ENCODE assay signal across 14 mouse cellular contexts in the genomic region with DNA sequence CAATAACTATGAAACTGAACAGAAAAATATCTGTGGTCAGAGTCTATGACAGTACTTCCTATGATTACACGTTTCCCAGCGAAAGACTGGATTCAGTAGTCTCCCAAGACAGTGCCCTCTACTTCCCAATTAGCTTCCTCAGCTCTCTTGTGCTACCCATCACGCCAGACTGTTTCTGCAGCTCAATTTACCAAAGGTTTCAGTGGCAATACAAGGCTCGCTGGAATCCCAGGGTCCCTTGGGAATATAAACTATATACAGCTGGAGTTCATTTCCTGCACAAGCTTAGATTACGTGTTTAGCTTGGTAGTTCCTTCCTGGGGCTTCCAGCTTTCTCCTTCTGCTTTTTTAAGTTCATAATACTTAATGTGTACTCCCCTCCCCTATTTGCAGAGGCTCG.
DNase-seq lines count a peak whose midpoint lies in the region; ATAC-seq and TF ChIP-seq lines count a peak whose summit lies in the region.
"Had no signal": no experiment of that assay in that cellular context is flagged by ENCODE, and none has a peak within 500 bp of the region (broad histone marks: within the 10 kb centered on the region; RNA-seq: fewer than 3 reads in every experiment).

No protein-coding gene starts in this region.

- H3K9ac ChIP-seq in kidney, embryonic 16.5 days (replicated peaks; ENCODE audit: low read length), result no peak overlapping the region
- H3K9ac ChIP-seq in MEL (ENCODE audit: control insufficient read depth, low read depth, low read length, poor library complexity, severe bottlenecking), result no peak overlapping the region
- H3K9ac ChIP-seq in intestine, embryonic 15.5 days, result no peak overlapping the region
- H3K9ac ChIP-seq in forebrain, embryonic 16.5 days (replicated peaks; ENCODE audit: low read depth, low read length), result no peak overlapping the region

- TF ChIP-seq POLR2A in MEL (IDR thresholded peaks at IDR 0.05; ENCODE audit: control insufficient read depth in 1 of 2, insufficient read depth in 1 of 2, low read depth in 1 of 2, low read length in 2 of 2, poor library complexity in 1 of 2), result no peak
- TF ChIP-seq POLR2A in brain, embryonic 14.5 days (IDR thresholded peaks at IDR 0.05; ENCODE audit: borderline replicate concordance, extremely low read depth, insufficient read depth, insufficient read length, poor library complexity, severe bottlenecking), result no peak

- 23% methylated on average over 6 of the region's 6 CpGs for WGBS in kidney, embryonic 16.5 days
- WGBS in intestine, embryonic 15.5 days, result 32% methylated on average over 6 of the region's 6 CpGs
- WGBS in forebrain, embryonic 16.5 days, result 69% methylated on average over 6 of the region's 6 CpGs

- H3K27ac ChIP-seq in kidney, embryonic 16.5 days (ENCODE audit: low read length), result 0 out of 2 replicates have a peak overlapping the region, but pooled peaks have one; percentile 23
- H3K27ac ChIP-seq in MEL (ENCODE audit: control insufficient read depth, low read depth, low read length), result no peak overlapping the region
- peak overlapping the region; percentile 18; the same call in 1 of the 2 replicates for H3K27ac ChIP-seq in intestine, embryonic 15.5 days
- H3K27ac ChIP-seq in forebrain, embryonic 16.5 days (ENCODE audit: low read length), result no peak overlapping the region
- H3K27ac ChIP-seq: left cerebral cortex, adult 2 months had no signal

- no peaks in the 10 kb centered on the region for H3K27me3 ChIP-seq in kidney, embryonic 16.5 days (ENCODE audit: insufficient read depth, low read length)
- no peaks in the 10 kb centered on the region for H3K27me3 ChIP-seq in MEL (ENCODE audit: control insufficient read depth in 1 of 2, insufficient read depth in 2 of 2, low read length in 2 of 2)
- H3K27me3 ChIP-seq in intestine, embryonic 15.5 days (replicated peaks), result no peaks in the 10 kb centered on the region
- no peaks in the 10 kb centered on the region for H3K27me3 ChIP-seq in forebrain, embryonic 16.5 days (replicated peaks; ENCODE audit: control insufficient read depth, insufficient read depth, low read length)

- no peak for TF ChIP-seq RAD21 in MEL (IDR thresholded peaks at IDR 0.05; ENCODE audit: low read depth, low read length)

- TF ChIP-seq EP300 in MEL (IDR thresholded peaks at IDR 0.05; ENCODE audit: low read depth in 1 of 2, low read length in 2 of 2), result no peak

- H3K79me2 ChIP-seq in MEL (ENCODE audit: control insufficient read depth, insufficient read depth, low read length, poor library complexity), result no peaks in the 10 kb centered on the region

- no peaks in the 10 kb centered on the region for H3K36me3 ChIP-seq in kidney, embryonic 16.5 days (ENCODE audit: insufficient read depth, low read length)
- H3K36me3 ChIP-seq in MEL (ENCODE audit: control insufficient read depth in 1 of 2, insufficient read depth in 2 of 2, low read length in 2 of 2), result peaks cover 0 to 1% of the 10 kb centered on the region in 2 experiments; a peak in 1 of 4 replicates
- H3K36me3 ChIP-seq in intestine, embryonic 15.5 days, result no peaks in the 10 kb centered on the region
- H3K36me3 ChIP-seq in forebrain, embryonic 16.5 days (ENCODE audit: control insufficient read depth, insufficient read depth), result no peaks in the 10 kb centered on the region
- H3K36me3 ChIP-seq: G1E had no signal

- 0 out of 2 replicates have a peak overlapping the region, but pooled peaks have one; percentile 10 for H3K4me2 ChIP-seq in kidney, embryonic 16.5 days (replicated peaks; ENCODE audit: low read depth, low read length)
- H3K4me2 ChIP-seq in intestine, embryonic 15.5 days (replicated peaks), result no peak overlapping the region
- H3K4me2 ChIP-seq in forebrain, embryonic 16.5 days (ENCODE audit: low read length), result no peak overlapping the region

- no peak overlapping the region for H3K4me3 ChIP-seq in kidney, embryonic 16.5 days (ENCODE audit: low read length)
- no peak overlapping the region for H3K4me3 ChIP-seq in MEL (ENCODE audit: control insufficient read depth in 1 of 2, insufficient read depth in 1 of 2, low read depth in 2 of 2, low read length in 2 of 2)
- H3K4me3 ChIP-seq in intestine, embryonic 15.5 days (replicated peaks), result no peak overlapping the region
- H3K4me3 ChIP-seq in forebrain, embryonic 16.5 days (replicated peaks; ENCODE audit: low read length), result no peak overlapping the region
- H3K4me3 ChIP-seq: left cerebral cortex, adult 2 months had no signal

- peaks cover 19% of the 10 kb centered on the region for H3K4me1 ChIP-seq in kidney, embryonic 16.5 days (ENCODE audit: insufficient read depth, low read length)
- H3K4me1 ChIP-seq in MEL (ENCODE audit: control insufficient read depth in 1 of 2, insufficient read depth in 2 of 2, low read length in 2 of 2), result peaks cover 0 to 3% of the 10 kb centered on the region in 2 experiments; a peak in 1 of 4 replicates
- H3K4me1 ChIP-seq in intestine, embryonic 15.5 days (replicated peaks), result peaks cover 10% of the 10 kb centered on the region
- peaks cover 14% of the 10 kb centered on the region for H3K4me1 ChIP-seq in forebrain, embryonic 16.5 days (replicated peaks; ENCODE audit: control insufficient read depth, insufficient read depth, low read length)

- no peak for ATAC-seq in kidney, embryonic 16.5 days (ENCODE audit: low FRiP score, low TSS enrichment)
- ATAC-seq in intestine, embryonic 15.5 days, result no peak
- ATAC-seq in forebrain, embryonic 16.5 days, result no peak
- ATAC-seq: midbrain, embryonic 16.5 days had no signal

- no peak for DNase-seq in kidney, adult 11 months
- peak; percentile 11 for DNase-seq in MEL (ENCODE audit: low read depth, low spot score)
- DNase-seq in brain, embryonic 14.5 days (ENCODE audit: low read depth), result peak; percentile 39
- no peak for DNase-seq in cerebellum, adult 11-12 months
- no peak for DNase-seq in adrenal gland, adult 18-20 months (ENCODE audit: low spot score in 2 of 2)
- DNase-seq: adrenal gland, postnatal 36 days; cerebellum, postnatal 25 days; spleen, adult 18-20 months had no signal

- TF ChIP-seq CTCF in MEL (IDR thresholded peaks at IDR 0.05 in 2 of 3, conservative IDR thresholded peaks at IDR 0.05 in 1 of 3; ENCODE audit: control insufficient read depth in 1 of 3, insufficient read depth in 1 of 3, low read depth in 2 of 3, low read length in 3 of 3, poor library complexity in 1 of 3, severe bottlenecking in 1 of 3), result no peak
- no peak for TF ChIP-seq CTCF in brain, embryonic 14.5 days (IDR thresholded peaks at IDR 0.05; ENCODE audit: borderline replicate concordance, extremely low read depth, insufficient read depth, insufficient read length)

- H3K9me3 ChIP-seq in kidney, embryonic 16.5 days (ENCODE audit: low read length), result no peaks in the 10 kb centered on the region
- no peaks in the 10 kb centered on the region for H3K9me3 ChIP-seq in MEL (replicated peaks; ENCODE audit: insufficient read depth, low read length)
- H3K9me3 ChIP-seq in intestine, embryonic 15.5 days, result no peaks in the 10 kb centered on the region
- H3K9me3 ChIP-seq in forebrain, embryonic 16.5 days (ENCODE audit: control insufficient read depth, low read length), result no peaks in the 10 kb centered on the region

TF ChIP-seq in MEL, 35 proteins besides CTCF, POLR2A, EP300 and RAD21:
- TF ChIP-seq GATA1 (IDR thresholded peaks at IDR 0.05; ENCODE audit: low read depth, low read length) (no peak), KAT2A (conservative IDR thresholded peaks at IDR 0.05; ENCODE audit: low read depth, low read length) (no peak), USF2 (IDR thresholded peaks at IDR 0.05; ENCODE audit: borderline replicate concordance in 1 of 2, insufficient read depth in 1 of 2, low read depth in 1 of 2, low read length in 2 of 2) (no peak), ZKSCAN1 (IDR thresholded peaks at IDR 0.05; ENCODE audit: low read depth, low read length) (no peak), MYC (IDR thresholded peaks at IDR 0.05; ENCODE audit: low read depth, low read length) (no peak), ELF1 (IDR thresholded peaks at IDR 0.05; ENCODE audit: low read depth, low read length) (no peak), TCF12 (IDR thresholded peaks at IDR 0.05; ENCODE audit: low read depth, low read length) (no peak), NRF1 (IDR thresholded peaks at IDR 0.05; ENCODE audit: insufficient read depth, low read depth, low read length, poor library complexity, severe bottlenecking) (no peak), UBTF (IDR thresholded peaks at IDR 0.05; ENCODE audit: borderline replicate concordance, insufficient read depth, low read depth, low read length) (no peak), BHLHE40 (IDR thresholded peaks at IDR 0.05; ENCODE audit: borderline replicate concordance, low read depth, low read length) (no peak), MAX (IDR thresholded peaks at IDR 0.05; ENCODE audit: low read length) (no peak)

Comparison
In these comparisons a context has a peak if more than half of its experiments do, and no peak if none do; other contexts are left out.
1. H3K27ac ChIP-seq: peak in kidney, embryonic 16.5 days (single experiment) and intestine, embryonic 15.5 days (single experiment); none in MEL (single experiment) and forebrain, embryonic 16.5 days (single experiment).
2. DNase-seq: peak in MEL (single experiment) and brain, embryonic 14.5 days (single experiment); none in kidney, adult 11 months (single experiment), cerebellum, adult 11-12 months (single experiment) and adrenal gland, adult 18-20 months (0 of 2).